Mouse (Mus musculus) lung, embryonic 15.5 days (tissue): ENCODE data around the gene Mark1. TPM values are rescaled to one million over a fixed set of nuclear protein-coding genes. Genes with fewer than 3 reads are reported as not detected.

ENCODE experiments used
- ATAC-seq: fragments of 200-750 bp; cut with Nextera tagmentation; 2 replicates; pipeline ENCODE4 v1.8.0; 2017; ENCODE audit warnings: moderate number of reproducible peaks, borderline replicate concordance; ENCODE audit not compliant: low FRiP score, low TSS enrichment; ENCODE audit errors: extremely low read depth
- H3K27ac ChIP-seq: fragments of 300-500 bp; sonication (generic); 2 replicates; pipeline ENCODE4 v1.5.1; 2015; ENCODE audit warnings: moderate library complexity, mild to moderate bottlenecking, inconsistent platforms
- H3K27me3 ChIP-seq: fragments of 300-500 bp; sonication (generic); 2 replicates; pipeline ENCODE4 v1.6.1; 2015; ENCODE audit warnings: inconsistent platforms
- H3K36me3 ChIP-seq: fragments of 300-500 bp; sonication (generic); 2 replicates; pipeline ENCODE4 v1.6.1; 2015; ENCODE audit warnings: inconsistent platforms
- H3K4me1 ChIP-seq: fragments of 300-500 bp; sonication (generic); 2 replicates; pipeline ENCODE4 v1.6.1; 2015; ENCODE audit warnings: inconsistent platforms
- H3K4me2 ChIP-seq: fragments of 300-500 bp; sonication (generic); 2 replicates; pipeline ENCODE4 v1.6.1; 2015; ENCODE audit warnings: inconsistent platforms, mild to moderate bottlenecking, moderate library complexity
- H3K4me3 ChIP-seq: fragments of 300-500 bp; sonication (generic); 2 replicates; pipeline ENCODE4 v1.5.1; 2015; ENCODE audit warnings: mild to moderate bottlenecking, inconsistent platforms
- H3K9ac ChIP-seq: fragments of 300-500 bp; sonication (generic); 2 replicates; pipeline ENCODE4 v1.6.1; 2015; ENCODE audit warnings: inconsistent platforms
- H3K9me3 ChIP-seq: fragments of 300-500 bp; sonication (generic); 2 replicates; pipeline ENCODE4 v1.6.1; 2016; ENCODE audit warnings: inconsistent platforms
- WGBS: fragments of 180-500 bp; shearing (Covaris S2); methylation state at CpG from one replicate; pipeline ENCODE4 v1.1.7; 2015; 5-methylcytosine and 5-hydroxymethylcytosine counted together
- polyA plus RNA-seq: library from polyadenylated mRNA; unstranded; fragments of >200 nt; fragmentation: Nextera tagmentation; extraction: Ambion mirVana; gene quantifications from 2 replicates; pipeline ENCODE4 v1.2.1, GENCODE M21; 2015

The Mark1 gene
- polyA plus RNA-seq, 1 experiment from 2014 or later: 2.7 TPM

- 91% methylated on average over 18 of the region's 18 CpGs for WGBS
- Histone ChIP-seq H3K4me1 (no peaks in the 10 kb centered on the region), H3K9me3 (no peaks in the 10 kb centered on the region), H3K36me3 (0 out of 2 replicates have a peak, but pooled peaks cover 6% of the 10 kb centered on the region), H3K4me2 (no peak overlapping the region), H3K9ac (no peak overlapping the region), H3K27me3 (no peaks in the 10 kb centered on the region), H3K4me3 (no peak overlapping the region), H3K27ac (no peak overlapping the region)
- ATAC-seq: no peak
Observed at GRCm38 (mm10) chr1:184912336-184912735, 87.0 kb downstream of the Mark1 start.

DNA sequence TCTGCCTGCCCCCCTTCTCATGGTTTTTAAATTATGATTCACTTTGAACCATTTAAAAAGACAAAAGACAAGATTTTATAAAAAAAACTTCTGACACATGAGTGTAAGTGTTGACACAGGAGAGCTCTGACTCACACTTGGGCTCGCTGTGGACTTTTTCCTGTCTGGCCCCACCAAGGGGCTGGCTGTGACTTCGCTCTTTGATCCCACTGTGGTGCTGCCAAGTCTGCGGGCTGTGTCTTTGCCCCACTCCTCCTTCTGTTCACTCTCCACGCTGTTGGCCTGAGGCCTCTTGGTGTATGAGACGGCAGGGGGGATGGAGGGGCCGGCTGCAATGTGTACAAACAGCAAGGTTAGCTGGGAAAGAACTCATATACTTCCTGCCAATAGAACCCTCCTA, 87.5 kb downstream of the Mark1 start:
- Histone ChIP-seq H3K36me3 (0 out of 2 replicates have a peak, but pooled peaks cover 6% of the 10 kb centered on the region), H3K4me1 (no peaks in the 10 kb centered on the region), H3K9ac (no peak overlapping the region), H3K4me2 (no peak overlapping the region), H3K9me3 (no peaks in the 10 kb centered on the region), H3K27me3 (no peaks in the 10 kb centered on the region), H3K27ac (no peak overlapping the region), H3K4me3 (no peak overlapping the region)
- 51% methylated on average over 6 of the region's 6 CpGs for WGBS
- ATAC-seq: no peak

DNA sequence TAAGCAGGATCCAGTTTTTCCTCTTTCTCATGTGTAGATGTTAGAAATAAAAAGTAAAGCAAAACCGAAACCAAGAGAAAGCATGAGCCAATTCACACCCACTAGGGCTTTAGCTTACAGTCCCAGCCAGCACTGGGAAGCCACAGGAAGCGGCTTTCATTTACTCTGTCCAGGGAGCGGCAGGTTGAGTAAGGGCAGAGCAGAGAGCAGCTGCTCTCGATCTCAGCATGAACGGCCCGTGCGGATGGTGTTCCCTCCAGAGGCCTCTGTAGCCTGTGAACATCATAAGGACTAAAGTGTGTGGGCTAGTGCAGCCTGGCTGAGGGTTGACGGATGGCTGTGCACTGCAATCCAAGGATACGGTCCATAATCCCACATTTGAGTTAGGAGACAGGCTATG, 90.8 kb downstream of the Mark1 start:
- Histone ChIP-seq H3K4me3 (no peak overlapping the region), H3K4me2 (no peak overlapping the region), H3K9me3 (no peaks in the 10 kb centered on the region), H3K9ac (0 out of 2 replicates have a peak overlapping the region, but pooled peaks have one; percentile 13), H3K27me3 (no peaks in the 10 kb centered on the region), H3K4me1 (no peaks in the 10 kb centered on the region), H3K27ac (no peak overlapping the region), H3K36me3 (peaks cover 11% of the 10 kb centered on the region; the same call in 1 of the 2 replicates)
- WGBS: 69% methylated on average over 9 of the region's 9 CpGs
- no peak for ATAC-seq

DNA sequence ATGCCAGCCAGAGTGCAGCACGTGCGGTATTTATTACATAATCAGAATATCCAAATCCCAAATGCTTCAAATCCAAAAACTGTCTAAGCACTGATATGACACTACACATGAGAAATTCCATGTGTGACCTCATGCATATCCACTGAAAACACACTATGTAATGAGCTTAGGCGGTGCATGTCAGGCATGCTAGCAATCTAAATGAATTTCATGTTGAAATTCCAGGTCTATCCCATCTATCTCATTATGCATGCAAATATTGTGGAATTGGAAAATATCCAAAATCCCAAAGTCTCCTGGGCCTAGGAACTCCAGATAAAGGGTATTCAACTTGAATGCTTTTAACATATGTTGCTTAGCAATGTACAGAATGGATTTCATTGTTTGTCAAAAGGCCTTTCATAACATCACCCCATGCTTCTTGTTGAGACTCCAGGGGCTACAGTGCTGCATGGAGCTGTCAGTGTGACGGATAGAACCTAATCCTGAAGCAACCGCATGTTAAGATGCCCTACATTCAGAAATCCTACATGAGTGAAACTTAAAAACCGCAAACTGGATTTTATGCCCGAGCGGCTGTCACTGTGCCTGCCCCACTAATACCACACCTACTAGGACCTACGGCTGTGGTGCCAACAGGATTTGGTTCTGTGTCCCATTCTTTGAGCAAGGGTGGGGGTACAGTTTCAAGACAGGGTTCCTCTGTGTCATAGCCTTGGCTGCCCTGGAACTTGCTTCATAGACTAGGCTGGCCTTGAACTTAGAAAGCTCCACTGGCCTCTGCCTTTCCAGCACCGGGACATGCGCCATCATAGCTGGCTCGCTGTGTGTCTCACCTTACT, 93.2 kb downstream of the Mark1 start:
- WGBS: 88% methylated on average over 12 of the region's 12 CpGs
- H3K27me3 ChIP-seq: no peaks in the 10 kb centered on the region
- no peak overlapping the region for H3K4me2 ChIP-seq
- H3K36me3 ChIP-seq: peaks cover 11% of the 10 kb centered on the region; the same call in 1 of the 2 replicates
- no peak for ATAC-seq
- no peak overlapping the region for H3K9ac ChIP-seq
- no peak overlapping the region for H3K4me3 ChIP-seq
- H3K4me1 ChIP-seq: no peaks in the 10 kb centered on the region
- no peak overlapping the region for H3K27ac ChIP-seq
- H3K9me3 ChIP-seq: no peaks in the 10 kb centered on the region

DNA sequence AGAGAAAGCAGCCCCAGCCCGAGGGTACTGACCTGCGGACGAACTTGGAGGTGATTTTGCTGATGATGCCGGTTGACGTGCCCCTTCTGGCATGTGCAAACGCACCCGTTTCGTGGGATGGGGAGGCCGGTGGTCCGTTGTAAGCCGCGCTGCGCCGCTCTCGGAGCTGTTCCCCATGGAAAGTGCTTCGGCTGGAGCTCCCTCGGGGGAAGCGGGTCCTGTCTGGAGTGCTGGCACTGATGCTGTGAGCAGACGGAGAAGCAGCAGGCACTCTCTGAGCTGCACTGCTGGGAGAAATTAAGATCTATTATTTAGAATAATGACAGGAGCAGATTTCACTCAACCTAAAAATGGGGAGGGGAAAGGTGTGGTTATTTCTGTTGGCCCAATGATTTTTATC, 94.0 kb downstream of the Mark1 start:
- 74% methylated on average over 19 of the region's 19 CpGs for WGBS
- Histone ChIP-seq H3K36me3 (peaks cover 7% of the 10 kb centered on the region; the same call in 1 of the 2 replicates), H3K9me3 (no peaks in the 10 kb centered on the region), H3K4me1 (no peaks in the 10 kb centered on the region), H3K9ac (no peak overlapping the region), H3K4me2 (no peak overlapping the region), H3K4me3 (no peak overlapping the region), H3K27me3 (no peaks in the 10 kb centered on the region), H3K27ac (no peak overlapping the region)
- no peak for ATAC-seq

DNA sequence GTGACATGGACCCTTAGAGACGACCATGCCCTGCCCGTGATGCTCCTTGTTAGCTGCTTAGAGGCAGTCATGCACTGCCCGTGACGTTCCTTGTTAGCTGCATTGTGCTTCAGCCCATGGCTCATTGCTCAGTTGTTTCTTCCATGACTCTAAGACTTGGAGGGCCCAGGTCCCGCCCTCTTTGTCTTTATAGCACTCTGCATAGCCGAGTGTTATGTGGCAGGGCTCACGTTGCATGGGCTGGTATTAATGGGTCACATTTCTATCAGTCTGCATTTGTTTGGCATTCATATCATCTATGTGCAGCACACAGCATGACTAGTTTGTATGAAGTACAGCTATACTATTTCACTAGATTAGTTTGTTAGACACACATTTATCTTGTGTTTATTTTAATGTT, 95.7 kb downstream of the Mark1 start:
- no peaks in the 10 kb centered on the region for H3K9me3 ChIP-seq
- no peak overlapping the region for H3K4me3 ChIP-seq
- 75% methylated on average over 7 of the region's 7 CpGs for WGBS
- H3K9ac ChIP-seq: no peak overlapping the region
- no peaks in the 10 kb centered on the region for H3K4me1 ChIP-seq
- no peak overlapping the region for H3K27ac ChIP-seq
- no peak overlapping the region for H3K4me2 ChIP-seq
- H3K36me3 ChIP-seq: peaks cover 6% of the 10 kb centered on the region; the same call in 1 of the 2 replicates
- H3K27me3 ChIP-seq: no peaks in the 10 kb centered on the region
- ATAC-seq: no peak

DNA sequence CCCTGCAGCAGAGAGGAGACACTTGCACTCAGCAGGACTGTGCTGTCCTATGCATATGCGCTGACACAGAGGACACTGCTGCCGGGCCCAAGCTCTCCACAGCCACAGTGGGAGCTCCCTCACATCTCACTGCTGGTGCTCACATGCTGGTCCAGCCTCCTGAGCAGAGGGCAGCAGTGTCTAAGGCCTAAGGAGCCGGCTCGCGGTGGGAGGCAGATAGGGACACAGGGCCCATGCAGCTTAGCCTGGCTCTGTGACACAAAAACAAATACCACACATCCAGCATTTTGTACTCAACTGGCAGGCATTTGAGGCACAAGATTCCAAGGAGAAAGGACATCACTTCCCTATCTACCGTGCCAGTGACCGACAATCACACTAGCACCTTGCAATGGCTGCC, 96.5 kb downstream of the Mark1 start:
- peaks cover 6% of the 10 kb centered on the region; the same call in 1 of the 2 replicates for H3K36me3 ChIP-seq
- no peaks in the 10 kb centered on the region for H3K9me3 ChIP-seq
- no peak for ATAC-seq
- H3K27me3 ChIP-seq: no peaks in the 10 kb centered on the region
- H3K4me1 ChIP-seq: no peaks in the 10 kb centered on the region
- 83% methylated on average over 7 of the region's 7 CpGs for WGBS
- H3K9ac ChIP-seq: no peak overlapping the region
- no peak overlapping the region for H3K27ac ChIP-seq
- no peak overlapping the region for H3K4me3 ChIP-seq
- H3K4me2 ChIP-seq: no peak overlapping the region

DNA sequence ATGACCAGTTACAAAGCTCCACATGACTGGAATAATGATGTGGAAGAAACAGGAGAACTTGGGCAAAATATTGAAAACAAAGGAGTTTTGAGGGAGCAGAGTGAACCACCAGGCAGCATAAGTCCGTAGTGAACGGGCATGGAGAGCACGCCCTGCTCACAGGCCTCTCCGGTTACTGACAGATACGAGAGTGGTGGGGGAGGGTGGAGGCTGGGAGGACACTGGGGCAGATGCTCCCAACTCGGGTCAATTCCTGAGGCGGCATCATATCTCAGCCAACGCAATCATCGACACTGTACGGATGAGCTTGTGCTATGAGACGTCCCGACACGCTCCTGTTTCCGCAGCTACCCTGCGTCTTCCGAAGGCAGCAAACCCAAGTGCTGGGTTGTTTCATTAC, 102.0 kb downstream of the Mark1 start:
- 59% methylated on average over 16 of the region's 16 CpGs for WGBS
- no peak overlapping the region for H3K27ac ChIP-seq
- no peaks in the 10 kb centered on the region for H3K36me3 ChIP-seq
- no peak overlapping the region for H3K4me2 ChIP-seq
- no peaks in the 10 kb centered on the region for H3K9me3 ChIP-seq
- no peaks in the 10 kb centered on the region for H3K4me1 ChIP-seq
- no peak overlapping the region for H3K4me3 ChIP-seq
- no peaks in the 10 kb centered on the region for H3K27me3 ChIP-seq
- H3K9ac ChIP-seq: no peak overlapping the region
- no peak for ATAC-seq

GRCm38 (mm10) chr1:184891998-184892397, 107.4 kb downstream of the Mark1 start:
- WGBS: 76% methylated on average over 3 of the region's 3 CpGs

GRCm38 (mm10) chr1:184889454-184889853, 109.9 kb downstream of the Mark1 start:
- H3K36me3 ChIP-seq: no peaks in the 10 kb centered on the region
- no peaks in the 10 kb centered on the region for H3K4me1 ChIP-seq
- H3K4me3 ChIP-seq: no peak overlapping the region
- WGBS: 83% methylated on average over 6 of the region's 6 CpGs
- H3K27ac ChIP-seq: no peak overlapping the region
- H3K9ac ChIP-seq: no peak overlapping the region
- ATAC-seq: no peak
- H3K9me3 ChIP-seq: no peaks in the 10 kb centered on the region
- H3K4me2 ChIP-seq: no peak overlapping the region
- peaks cover under 1% of the 10 kb centered on the region; the same call in 1 of the 2 replicates for H3K27me3 ChIP-seq

More at GRCm38 (mm10) chr1:184891998-184892397, 107.4 kb downstream of the Mark1 start:
- no peaks in the 10 kb centered on the region for H3K36me3 ChIP-seq
- no peak overlapping the region for H3K4me2 ChIP-seq
- no peak overlapping the region for H3K9ac ChIP-seq
- no peak overlapping the region for H3K27ac ChIP-seq
- no peak for ATAC-seq
- H3K9me3 ChIP-seq: no peaks in the 10 kb centered on the region
- H3K4me3 ChIP-seq: no peak overlapping the region
- no peaks in the 10 kb centered on the region for H3K27me3 ChIP-seq
- no peaks in the 10 kb centered on the region for H3K4me1 ChIP-seq

GRCm38 (mm10) chr1:184886160-184886559, 113.2 kb downstream of the Mark1 start:
- Histone ChIP-seq H3K4me1 (peaks cover 11% of the 10 kb centered on the region; the same call in 1 of the 2 replicates), H3K36me3 (no peaks in the 10 kb centered on the region), H3K9me3 (no peaks in the 10 kb centered on the region), H3K9ac (no peak overlapping the region), H3K4me2 (no peak overlapping the region), H3K27ac (no peak overlapping the region), H3K27me3 (peaks cover 33% of the 10 kb centered on the region), H3K4me3 (no peak overlapping the region)
- WGBS: 81% methylated on average over 1 of the region's 1 CpGs
- no peak for ATAC-seq
